Mouse (Mus musculus) small intestine, adult 2 months (tissue): ENCODE measurements at regions not wholly inside any gene's neighbourhood (a gene's known extent, or its start where the extent isn't known, plus 50 kb on each side); places are given as distances from the start of the nearest gene placed in this dataset.

Source experiments
- CTCF ChIP-seq: fragments of 200-500 bp; IDR thresholded peaks from 2 replicates; pipeline ENCODE4 v1.5.1; 2012; ENCODE audit warnings: low read depth, mild to moderate bottlenecking, control low read depth, inconsistent platforms, low read length, moderate library complexity, mixed read lengths; ENCODE audit not compliant: insufficient replicate concordance, insufficient read length; ENCODE audit errors: extremely low read depth
- POLR2A ChIP-seq: fragments of 200-500 bp; IDR thresholded peaks from 2 replicates; pipeline ENCODE4 v1.6.1; 2012; ENCODE audit warnings: low read depth, mild to moderate bottlenecking, control low read depth, inconsistent platforms, low read length, moderate library complexity

DNA sequence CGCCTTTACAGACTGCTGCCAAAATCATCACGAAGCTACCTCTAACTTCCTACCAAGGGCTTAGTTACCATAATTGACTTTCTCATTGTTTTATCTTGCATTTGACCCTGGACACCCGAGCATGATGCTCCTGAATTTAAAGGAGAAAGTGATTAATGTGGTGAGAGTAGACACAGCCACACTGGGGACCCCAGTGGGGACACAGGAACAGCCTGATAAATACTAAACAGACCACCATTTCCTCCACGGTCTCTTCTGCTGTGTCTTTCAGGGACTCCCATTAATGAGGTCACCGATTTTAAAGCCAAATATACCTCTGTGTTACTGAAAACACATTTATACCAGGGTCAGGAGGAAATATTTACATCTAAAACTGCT is 235.2 kb upstream of the Slc7a11 start:
- TF ChIP-seq CTCF (no peak), POLR2A (no peak)
